Mouse (Mus musculus) forebrain, embryonic 13.5 days (tissue): ENCODE data around the gene Zfp637. TPM values are rescaled to one million over a fixed set of nuclear protein-coding genes. Genes with fewer than 3 reads are reported as not detected.

Experiments used
- ATAC-seq: fragments of 200-750 bp; cut with Nextera tagmentation; 2 replicates; pipeline ENCODE4 v1.8.0; 2017
- H3K27ac ChIP-seq: fragments of 300-500 bp; sonication (generic); 2 replicates; pipeline ENCODE4 v1.5.1; 2015; ENCODE audit warnings: inconsistent platforms, mild to moderate bottlenecking, moderate library complexity
- H3K27me3 ChIP-seq: fragments of 300-500 bp; sonication (generic); 2 replicates; pipeline ENCODE4 v1.6.1; 2015; ENCODE audit warnings: mild to moderate bottlenecking, inconsistent platforms
- H3K36me3 ChIP-seq: fragments of 300-500 bp; sonication (generic); 2 replicates; pipeline ENCODE4 v1.6.1; 2015; ENCODE audit warnings: mild to moderate bottlenecking, inconsistent platforms; ENCODE audit not compliant: poor library complexity, severe bottlenecking
- H3K4me1 ChIP-seq: fragments of 300-500 bp; sonication (generic); 2 replicates; pipeline ENCODE4 v1.6.1; 2015; ENCODE audit warnings: inconsistent platforms
- H3K4me2 ChIP-seq: fragments of 300-500 bp; sonication (generic); 2 replicates; pipeline ENCODE4 v1.6.1; 2015; ENCODE audit warnings: inconsistent platforms, mild to moderate bottlenecking, moderate library complexity
- H3K4me3 ChIP-seq: fragments of 300-500 bp; sonication (generic); 2 replicates; pipeline ENCODE4 v1.5.1; 2015; ENCODE audit warnings: mild to moderate bottlenecking, inconsistent platforms
- H3K9ac ChIP-seq: fragments of 300-500 bp; sonication (generic); 2 replicates; pipeline ENCODE4 v1.6.1; 2015; ENCODE audit warnings: mild to moderate bottlenecking, inconsistent platforms
- H3K9me3 ChIP-seq: fragments of 300-500 bp; sonication (generic); replicated peaks from 2 replicates; pipeline ENCODE4 v1.6.1; 2016; ENCODE audit warnings: inconsistent platforms
- WGBS: fragments of 180-500 bp; shearing (Covaris S2); methylation state at CpG from one replicate; pipeline ENCODE4 v1.1.7; 2015; 5-methylcytosine and 5-hydroxymethylcytosine counted together
- polyA plus RNA-seq: library from polyadenylated mRNA; unstranded; fragments of >200 nt; fragmentation: Nextera tagmentation; extraction: Ambion mirVana; gene quantifications from 2 replicates; pipeline ENCODE4 v1.2.1, GENCODE M21; 2015

Zfp637 gene
- polyA plus RNA-seq, 1 experiment from 2014 or later, result 192 TPM

GRCm38 (mm10) chr6:117888642-117889096 lies 47.7 kb downstream of the Zfp637 start:
- no peaks in the 10 kb centered on the region for H3K27me3 ChIP-seq
- H3K4me1 ChIP-seq, result peaks cover 7% of the 10 kb centered on the region; the same call in 1 of the 2 replicates
- no peak for ATAC-seq
- no peaks in the 10 kb centered on the region for H3K9me3 ChIP-seq
- H3K9ac ChIP-seq, result 0 out of 2 replicates have a peak overlapping the region, but pooled peaks have one; percentile 9
- H3K27ac ChIP-seq, result no peak overlapping the region
- no peak overlapping the region for H3K4me3 ChIP-seq
- H3K36me3 ChIP-seq, result no peaks in the 10 kb centered on the region
- H3K4me2 ChIP-seq, result no peak overlapping the region
- 59% methylated on average over 2 of the region's 2 CpGs for WGBS

- ATAC-seq, result no peak
- H3K9me3 ChIP-seq, result no peaks in the 10 kb centered on the region
- 91% methylated on average over 6 of the region's 6 CpGs for WGBS
- H3K27me3 ChIP-seq, result no peaks in the 10 kb centered on the region
- H3K9ac ChIP-seq, result no peak overlapping the region
- no peaks in the 10 kb centered on the region for H3K36me3 ChIP-seq
- H3K4me2 ChIP-seq, result no peak overlapping the region
- H3K4me3 ChIP-seq, result no peak overlapping the region
- peaks cover 7% of the 10 kb centered on the region; the same call in 1 of the 2 replicates for H3K4me1 ChIP-seq
- H3K27ac ChIP-seq, result no peak overlapping the region
These were observed 49.3 kb downstream of the Zfp637 start for GRCm38 (mm10) chr6:117890257-117890656.

- WGBS, result 68% methylated on average over 14 of the region's 14 CpGs
- Histone ChIP-seq H3K9me3 (no peaks in the 10 kb centered on the region), H3K4me3 (no peak overlapping the region), H3K9ac (no peak overlapping the region), H3K27me3 (no peaks in the 10 kb centered on the region), H3K4me2 (no peak overlapping the region), H3K36me3 (no peaks in the 10 kb centered on the region), H3K27ac (no peak overlapping the region), H3K4me1 (peaks cover 7% of the 10 kb centered on the region; the same call in 1 of the 2 replicates)
- no peak for ATAC-seq
These were observed 50.6 kb downstream of the Zfp637 start for GRCm38 (mm10) chr6:117891369-117892160.

GRCm38 (mm10) chr6:117892386-117892785 lies 51.4 kb downstream of the Zfp637 start:
- Histone ChIP-seq H3K27ac (no peak overlapping the region), H3K9me3 (no peaks in the 10 kb centered on the region), H3K4me2 (no peak overlapping the region), H3K27me3 (no peaks in the 10 kb centered on the region), H3K4me3 (no peak overlapping the region), H3K36me3 (no peaks in the 10 kb centered on the region), H3K9ac (no peak overlapping the region), H3K4me1 (peaks cover 7% of the 10 kb centered on the region; the same call in 1 of the 2 replicates)
- no peak for ATAC-seq
- WGBS, result 77% methylated on average over 3 of the region's 3 CpGs

GRCm38 (mm10) chr6:117893435-117893834 lies 52.5 kb downstream of the Zfp637 start:
- Histone ChIP-seq H3K9me3 (no peaks in the 10 kb centered on the region), H3K4me3 (no peak overlapping the region), H3K4me1 (peaks cover 7% of the 10 kb centered on the region; the same call in 1 of the 2 replicates), H3K9ac (no peak overlapping the region), H3K4me2 (no peak overlapping the region), H3K27me3 (no peaks in the 10 kb centered on the region), H3K36me3 (no peaks in the 10 kb centered on the region), H3K27ac (no peak overlapping the region)
- 90% methylated on average over 2 of the region's 2 CpGs for WGBS
- ATAC-seq, result no peak

Other genes with a start within 250 kb of the Zfp637 start
- gene Zfp239, start 20.9 kb downstream of the Zfp637 start, polyA plus RNA-seq, result 15.1 and 17.1 TPM in 2 replicates
- gene Hnrnpf, start 59.1 kb downstream of the Zfp637 start, polyA plus RNA-seq, result 514 and 545 TPM in 2 replicates
- 3.0 and 4.1 TPM in 2 replicates for gene Fxyd4, start 96.5 kb downstream of the Zfp637 start, polyA plus RNA-seq
- 0.57 and 1.5 TPM in 2 replicates for gene Rasgef1a, start 170.3 kb downstream of the Zfp637 start, polyA plus RNA-seq